Mouse (Mus musculus) liver, embryonic 11.5 days (tissue): ENCODE measurements at regions not wholly inside any gene's neighbourhood (a gene's known extent, or its start where the extent isn't known, plus 50 kb on each side); places are given as distances from the start of the nearest gene placed in this dataset.

ENCODE experiments used
- ATAC-seq: fragments of 200-750 bp; cut with Nextera tagmentation; replicated peaks from 2 replicates; pipeline ENCODE4 v1.8.0; 2017; ENCODE audit warnings: moderate number of reproducible peaks, mild to moderate bottlenecking, moderate TSS enrichment, moderate library complexity; ENCODE audit not compliant: low FRiP score
- DNase-seq: peaks from one replicate; pipeline ENCODE4 v3.0.0-alpha.2; 2017; ENCODE audit warnings: low spot score
- H3K27ac ChIP-seq: fragments of 300-500 bp; sonication (generic); 2 replicates; pipeline ENCODE4 v1.5.1; 2014; ENCODE audit warnings: mild to moderate bottlenecking, low read depth, low read length, control low read depth
- H3K27me3 ChIP-seq: fragments of 300-500 bp; sonication (generic); replicated peaks from 2 replicates; pipeline ENCODE4 v1.6.1; 2014; ENCODE audit warnings: low read length, mixed read lengths; ENCODE audit not compliant: control insufficient read depth, insufficient read depth
- H3K36me3 ChIP-seq: fragments of 300-500 bp; sonication (generic); 2 replicates; pipeline ENCODE4 v1.6.1; 2014; ENCODE audit warnings: mild to moderate bottlenecking, low read length, moderate library complexity, mixed read lengths; ENCODE audit not compliant: control insufficient read depth, insufficient read depth
- H3K4me1 ChIP-seq: fragments of 300-500 bp; sonication (generic); replicated peaks from 2 replicates; pipeline ENCODE4 v1.6.1; 2014; ENCODE audit warnings: low read length, mixed read lengths; ENCODE audit not compliant: control insufficient read depth, insufficient read depth
- H3K4me2 ChIP-seq: fragments of 300-500 bp; sonication (generic); 2 replicates; pipeline ENCODE4 v1.6.1; 2014; ENCODE audit warnings: mild to moderate bottlenecking, control low read depth, moderate library complexity
- H3K4me3 ChIP-seq: fragments of 300-500 bp; sonication (generic); 2 replicates; pipeline ENCODE4 v1.5.1; 2014; ENCODE audit warnings: low read depth, low read length, control low read depth
- H3K9ac ChIP-seq: fragments of 300-500 bp; sonication (generic); 2 replicates; pipeline ENCODE4 v1.6.1; 2014; ENCODE audit warnings: low read depth, low read length, control low read depth
- H3K9me3 ChIP-seq: fragments of 300-500 bp; sonication (generic); 2 replicates; pipeline ENCODE4 v1.6.1; 2016; ENCODE audit warnings: low read length, inconsistent platforms, mixed read lengths; ENCODE audit not compliant: control insufficient read depth
- WGBS: fragments of 180-500 bp; shearing (Covaris S2); extraction: QIAGEN DNeasy Blood & Tissue Kit; methylation state at CpG from one replicate; pipeline ENCODE4 v1.1.7; 2014; 5-methylcytosine and 5-hydroxymethylcytosine counted together

GRCm38 (mm10) chr6:94362626-94363025, 78.9 kb upstream of the Magi1 start:
- DNase-seq (no peak), ATAC-seq (no peak)
- no peaks in the 10 kb centered on the region for H3K36me3 ChIP-seq
- no peaks in the 10 kb centered on the region for H3K9me3 ChIP-seq
- no peak overlapping the region for H3K9ac ChIP-seq
- H3K27me3 ChIP-seq = no peaks in the 10 kb centered on the region; the same call in 1 of the 2 replicates
- no peak overlapping the region for H3K4me3 ChIP-seq
- H3K4me2 ChIP-seq = no peak overlapping the region
- H3K4me1 ChIP-seq = peaks cover 3% of the 10 kb centered on the region; the same call in 1 of the 2 replicates
- H3K27ac ChIP-seq = no peak overlapping the region

GRCm38 (mm10) chr6:94357568-94357967, 73.9 kb upstream of the Magi1 start:
- ATAC-seq (peak; percentile 98), DNase-seq (peak; percentile 42)
- WGBS = 39% methylated on average over 4 of the region's 4 CpGs
- Histone ChIP-seq H3K4me1 (peaks cover 3% of the 10 kb centered on the region; the same call in 1 of the 2 replicates), H3K36me3 (no peaks in the 10 kb centered on the region), H3K27me3 (no peaks in the 10 kb centered on the region), H3K27ac (peak overlapping the region; percentile 19; the same call in 1 of the 2 replicates), H3K4me3 (no peak overlapping the region), H3K9ac (no peak overlapping the region), H3K9me3 (no peaks in the 10 kb centered on the region), H3K4me2 (no peak overlapping the region)

GRCm38 (mm10) chr6:94354451-94355095, 70.9 kb upstream of the Magi1 start:
- no peak overlapping the region for H3K9ac ChIP-seq
- DNase-seq = no peak
- H3K27me3 ChIP-seq = no peaks in the 10 kb centered on the region
- no peaks in the 10 kb centered on the region for H3K9me3 ChIP-seq
- WGBS = 43% methylated on average over 8 of the region's 8 CpGs
- H3K4me2 ChIP-seq = no peak overlapping the region
- peaks cover 3% of the 10 kb centered on the region; the same call in 1 of the 2 replicates for H3K4me1 ChIP-seq
- H3K4me3 ChIP-seq = no peak overlapping the region
- no peak overlapping the region for H3K27ac ChIP-seq
- no peaks in the 10 kb centered on the region for H3K36me3 ChIP-seq
- ATAC-seq = no peak

GRCm38 (mm10) chr6:94344296-94344695, 60.6 kb upstream of the Magi1 start:
- H3K9ac ChIP-seq = no peak overlapping the region
- no peak overlapping the region for H3K27ac ChIP-seq
- no peaks in the 10 kb centered on the region for H3K9me3 ChIP-seq
- 82% methylated on average over 2 of the region's 2 CpGs for WGBS
- H3K36me3 ChIP-seq = no peaks in the 10 kb centered on the region
- no peak overlapping the region for H3K4me2 ChIP-seq
- ATAC-seq = no peak
- H3K4me1 ChIP-seq = no peaks in the 10 kb centered on the region
- no peaks in the 10 kb centered on the region for H3K27me3 ChIP-seq
- H3K4me3 ChIP-seq = no peak overlapping the region
- DNase-seq = no peak

- Histone ChIP-seq H3K27ac (no peak overlapping the region), H3K4me2 (no peak overlapping the region), H3K4me3 (no peak overlapping the region), H3K9ac (no peak overlapping the region), H3K9me3 (no peaks in the 10 kb centered on the region), H3K4me1 (no peaks in the 10 kb centered on the region), H3K27me3 (no peaks in the 10 kb centered on the region), H3K36me3 (no peaks in the 10 kb centered on the region)
- DNase-seq = no peak
- no peak for ATAC-seq
- WGBS = 51% methylated on average over 2 of the region's 2 CpGs
Measured at GRCm38 (mm10) chr6:94340546-94340945, 56.8 kb upstream of the Magi1 start.

- ATAC-seq (no peak), DNase-seq (no peak)
- no peaks in the 10 kb centered on the region for H3K36me3 ChIP-seq
- H3K4me3 ChIP-seq = no peak overlapping the region
- H3K9ac ChIP-seq = no peak overlapping the region
- no peaks in the 10 kb centered on the region for H3K9me3 ChIP-seq
- H3K4me2 ChIP-seq = no peak overlapping the region
- no peak overlapping the region for H3K27ac ChIP-seq
- H3K27me3 ChIP-seq = no peaks in the 10 kb centered on the region
- H3K4me1 ChIP-seq = no peaks in the 10 kb centered on the region
- 70% methylated on average over 6 of the region's 6 CpGs for WGBS
Measured at GRCm38 (mm10) chr6:94336168-94336567, 52.5 kb upstream of the Magi1 start.
